Mouse (Mus musculus) heart, embryonic 10.5 days (tissue): ENCODE results near the gene Mtmr1. TPM values are rescaled to one million over a fixed set of nuclear protein-coding genes. Genes with fewer than 3 reads are reported as not detected.
"Not testable (repeated sequence)": the region's sequence is repeated elsewhere in the genome, so short reads cannot be mapped to it uniquely, and the experiment has no call there.

ENCODE experiments used
- DNase-seq: peaks from one replicate; pipeline ENCODE4 v3.0.0-alpha.2; 2017; ENCODE audit warnings: low spot score
- H3K27ac ChIP-seq: fragments of 300-500 bp; sonication (generic); 2 replicates; pipeline ENCODE4 v1.5.1; 2016; ENCODE audit warnings: mild to moderate bottlenecking
- H3K27me3 ChIP-seq: fragments of 300-500 bp; sonication (generic); 2 replicates; pipeline ENCODE4 v1.6.1; 2016; ENCODE audit warnings: mild to moderate bottlenecking; ENCODE audit not compliant: poor library complexity, insufficient read depth, severe bottlenecking
- H3K36me3 ChIP-seq: fragments of 300-500 bp; sonication (generic); 2 replicates; pipeline ENCODE4 v1.6.1; 2016; ENCODE audit warnings: mild to moderate bottlenecking, moderate library complexity
- H3K4me1 ChIP-seq: fragments of 300-500 bp; sonication (generic); 2 replicates; pipeline ENCODE4 v1.6.1; 2016; ENCODE audit warnings: mild to moderate bottlenecking
- H3K4me3 ChIP-seq: fragments of 300-500 bp; sonication (generic); 2 replicates; pipeline ENCODE4 v1.5.1; 2016; ENCODE audit warnings: mild to moderate bottlenecking, moderate library complexity
- H3K9me3 ChIP-seq: fragments of 300-500 bp; sonication (generic); 2 replicates; pipeline ENCODE4 v1.6.1; 2016; ENCODE audit warnings: mild to moderate bottlenecking, moderate library complexity
- WGBS: fragments of 180-500 bp; shearing (Covaris S2); methylation state at CpG from one replicate; pipeline ENCODE4 v1.1.7; 2016; 5-methylcytosine and 5-hydroxymethylcytosine counted together
- polyA plus RNA-seq: library from polyadenylated mRNA; unstranded; fragments of >200 nt; fragmentation: Nextera tagmentation; extraction: Ambion mirVana; gene quantifications from 2 replicates; pipeline ENCODE4 v1.2.1, GENCODE M21; 2016

Gene Mtmr1
- 7.1 and 8.9 TPM in 2 replicates for polyA plus RNA-seq

GRCm38 (mm10) chrX:71364554-71364991 lies at the start of gene Mtmr1:
TSS of gene Mtmr1 (plus strand) at chrX:71364760.
- peak within 1 kb of the TSS; percentile 67 for H3K4me3 ChIP-seq
- no peaks in the 10 kb centered on the region for H3K9me3 ChIP-seq
- no peaks in the 10 kb centered on the region for H3K27me3 ChIP-seq
- peak; percentile 80 for DNase-seq
- 21% methylated on average over 42 of the region's 47 CpGs for whole genome bisulfite sequencing
- no peaks in the 10 kb centered on the region for H3K4me1 ChIP-seq
- peak within 1 kb of the TSS; percentile 85 for H3K27ac ChIP-seq
- no peaks in the 10 kb centered on the region for H3K36me3 ChIP-seq

GRCm38 (mm10) chrX:71352033-71352432 lies 12.5 kb upstream of the Mtmr1 start:
- no peaks in the 10 kb centered on the region for H3K27me3 ChIP-seq
- no peak for DNase-seq
- H3K27ac ChIP-seq, result no peak overlapping the region
- H3K36me3 ChIP-seq, result no peaks in the 10 kb centered on the region
- H3K4me1 ChIP-seq, result no peaks in the 10 kb centered on the region
- H3K4me3 ChIP-seq, result no peak overlapping the region
- no peaks in the 10 kb centered on the region for H3K9me3 ChIP-seq
- WGBS, result 53% methylated on average over 1 of the region's 1 CpGs

GRCm38 (mm10) chrX:71355331-71355730 lies 9.2 kb upstream of the Mtmr1 start:
- WGBS, result 47% methylated on average over 1 of the region's 1 CpGs
- no peak overlapping the region for H3K4me3 ChIP-seq
- no peaks in the 10 kb centered on the region for H3K4me1 ChIP-seq
- DNase-seq, result no peak
- H3K27me3 ChIP-seq, result no peaks in the 10 kb centered on the region
- H3K36me3 ChIP-seq, result no peaks in the 10 kb centered on the region
- H3K9me3 ChIP-seq, result no peaks in the 10 kb centered on the region
- H3K27ac ChIP-seq, result no peak overlapping the region

GRCm38 (mm10) chrX:71361793-71362192 lies 2.8 kb upstream of the Mtmr1 start:
- not testable (repeated sequence) for H3K27ac ChIP-seq, H3K36me3 ChIP-seq

GRCm38 (mm10) chrX:71364062-71364461 lies 498 bp upstream of the Mtmr1 start:
- Histone ChIP-seq H3K36me3 (no peaks in the 10 kb centered on the region), H3K9me3 (no peaks in the 10 kb centered on the region), H3K27ac (peak overlapping the region; percentile 85; the same call in 1 of the 2 replicates), H3K4me1 (no peaks in the 10 kb centered on the region), H3K27me3 (no peaks in the 10 kb centered on the region), H3K4me3 (peak overlapping the region; percentile 67)
- DNase-seq, result no peak
- whole genome bisulfite sequencing, result 76% methylated on average over 5 of the region's 5 CpGs

More at GRCm38 (mm10) chrX:71361793-71362192, 2.8 kb upstream of the Mtmr1 start:
- not testable (repeated sequence) for H3K9me3 ChIP-seq, H3K27me3 ChIP-seq, H3K4me3 ChIP-seq, H3K4me1 ChIP-seq
- 86% methylated on average over 10 of the region's 10 CpGs for WGBS
- DNase-seq, result peak; percentile 72

GRCm38 (mm10) chrX:71365011-71365410 lies 451 bp downstream of the Mtmr1 start:
- no peaks in the 10 kb centered on the region for H3K4me1 ChIP-seq
- DNase-seq, result no peak
- H3K4me3 ChIP-seq, result peak overlapping the region; percentile 67
- 26% methylated on average over 19 of the region's 20 CpGs for WGBS
- no peaks in the 10 kb centered on the region for H3K9me3 ChIP-seq
- peak overlapping the region; percentile 85 for H3K27ac ChIP-seq
- H3K27me3 ChIP-seq, result no peaks in the 10 kb centered on the region
- no peaks in the 10 kb centered on the region for H3K36me3 ChIP-seq

GRCm38 (mm10) chrX:71365510-71365909 lies 950 bp downstream of the Mtmr1 start:
- 64% methylated on average over 3 of the region's 3 CpGs for WGBS
- DNase-seq, result no peak
- Histone ChIP-seq H3K9me3 (no peaks in the 10 kb centered on the region), H3K4me1 (no peaks in the 10 kb centered on the region), H3K27ac (no peak overlapping the region; the same call in 1 of the 2 replicates), H3K4me3 (peak overlapping the region; percentile 67), H3K36me3 (no peaks in the 10 kb centered on the region), H3K27me3 (no peaks in the 10 kb centered on the region)

- H3K9me3 ChIP-seq, result no peaks in the 10 kb centered on the region
- no peak overlapping the region for H3K4me3 ChIP-seq
- H3K27me3 ChIP-seq, result no peaks in the 10 kb centered on the region
- no peak overlapping the region for H3K27ac ChIP-seq
- no peaks in the 10 kb centered on the region for H3K4me1 ChIP-seq
- no peaks in the 10 kb centered on the region for H3K36me3 ChIP-seq
- DNase-seq, result no peak
Measured at GRCm38 (mm10) chrX:71366973-71367372, 2.4 kb downstream of the Mtmr1 start.

- DNase-seq, result no peak
- Histone ChIP-seq H3K4me3 (no peak overlapping the region), H3K4me1 (no peaks in the 10 kb centered on the region), H3K9me3 (no peaks in the 10 kb centered on the region), H3K27ac (no peak overlapping the region), H3K27me3 (no peaks in the 10 kb centered on the region), H3K36me3 (no peaks in the 10 kb centered on the region)
- 67% methylated on average over 1 of the region's 1 CpGs for WGBS
Measured at GRCm38 (mm10) chrX:71376781-71377180, 12.2 kb downstream of the Mtmr1 start.

- no peaks in the 10 kb centered on the region for H3K36me3 ChIP-seq
- WGBS, result 84% methylated on average over 2 of the region's 2 CpGs
- no peaks in the 10 kb centered on the region for H3K9me3 ChIP-seq
- no peaks in the 10 kb centered on the region for H3K4me1 ChIP-seq
- H3K27me3 ChIP-seq, result no peaks in the 10 kb centered on the region
- no peak for DNase-seq
- no peak overlapping the region for H3K27ac ChIP-seq
- no peak overlapping the region for H3K4me3 ChIP-seq
Measured at GRCm38 (mm10) chrX:71378435-71378834, 13.9 kb downstream of the Mtmr1 start.

GRCm38 (mm10) chrX:71381571-71381970 lies 17.0 kb downstream of the Mtmr1 start:
- H3K4me1 ChIP-seq, result no peaks in the 10 kb centered on the region
- no peak overlapping the region for H3K27ac ChIP-seq
- no peak overlapping the region for H3K4me3 ChIP-seq
- no peak for DNase-seq
- no peaks in the 10 kb centered on the region for H3K9me3 ChIP-seq
- H3K36me3 ChIP-seq, result no peaks in the 10 kb centered on the region
- WGBS, result 31% methylated on average over 5 of the region's 5 CpGs
- no peaks in the 10 kb centered on the region for H3K27me3 ChIP-seq

GRCm38 (mm10) chrX:71396326-71396725 lies 31.8 kb downstream of the Mtmr1 start:
- Histone ChIP-seq H3K4me3 (no peak overlapping the region), H3K27ac (no peak overlapping the region), H3K27me3 (no peaks in the 10 kb centered on the region), H3K9me3 (no peaks in the 10 kb centered on the region), H3K4me1 (no peaks in the 10 kb centered on the region), H3K36me3 (no peaks in the 10 kb centered on the region)
- DNase-seq, result no peak
- WGBS, result 78% methylated on average over 4 of the region's 4 CpGs

- Histone ChIP-seq H3K27ac (no peak overlapping the region), H3K4me1 (no peaks in the 10 kb centered on the region), H3K4me3 (no peak overlapping the region), H3K9me3 (no peaks in the 10 kb centered on the region), H3K27me3 (no peaks in the 10 kb centered on the region), H3K36me3 (0 out of 2 replicates have a peak, but pooled peaks cover 2% of the 10 kb centered on the region)
- DNase-seq, result no peak
Measured at GRCm38 (mm10) chrX:71406290-71406689, 41.7 kb downstream of the Mtmr1 start.

GRCm38 (mm10) chrX:71408386-71408785 lies 43.8 kb downstream of the Mtmr1 start:
- H3K9me3 ChIP-seq, result no peaks in the 10 kb centered on the region
- DNase-seq, result no peak
- no peak overlapping the region for H3K4me3 ChIP-seq
- H3K27ac ChIP-seq, result no peak overlapping the region
- H3K4me1 ChIP-seq, result no peaks in the 10 kb centered on the region
- no peaks in the 10 kb centered on the region for H3K36me3 ChIP-seq
- WGBS, result 75% methylated on average over 1 of the region's 1 CpGs
- H3K27me3 ChIP-seq, result peaks cover 5% of the 10 kb centered on the region; the same call in 1 of the 2 replicates
